ENCODE assay signal across 8 mouse cellular contexts in genomic region chr7:80778958-80779669, GRCm38 (mm10). TPM values are rescaled to one million over a fixed set of nuclear protein-coding genes. Genes with fewer than 3 reads are reported as not detected.
DNase-seq lines count a peak whose midpoint lies in the region; ATAC-seq and TF ChIP-seq lines count a peak whose summit lies in the region.

No protein-coding gene starts in this region.

- H3K4me3 ChIP-seq in hindbrain, embryonic 15.5 days: no peak overlapping the region
- no peak overlapping the region for H3K4me3 ChIP-seq in hindbrain, embryonic 11.5 days (ENCODE audit: low read depth, low read length)
- peak overlapping the region; percentile 44 for H3K4me3 ChIP-seq in gastrocnemius, adult 2 months
- H3K4me3 ChIP-seq in lung, embryonic 16.5 days (ENCODE audit: low read length): no peak overlapping the region

- no peaks in the 10 kb centered on the region for H3K27me3 ChIP-seq in hindbrain, embryonic 15.5 days
- H3K27me3 ChIP-seq in hindbrain, embryonic 11.5 days (ENCODE audit: control insufficient read depth, insufficient read depth, low read length): no peaks in the 10 kb centered on the region
- no peaks in the 10 kb centered on the region for H3K27me3 ChIP-seq in lung, embryonic 16.5 days (ENCODE audit: control insufficient read depth, insufficient read depth, low read depth, low read length)

- peaks cover 3% of the 10 kb centered on the region; the same call in 1 of the 2 replicates for H3K4me1 ChIP-seq in hindbrain, embryonic 15.5 days (replicated peaks)
- H3K4me1 ChIP-seq in hindbrain, embryonic 11.5 days (replicated peaks; ENCODE audit: control insufficient read depth, insufficient read depth, low read length): no peaks in the 10 kb centered on the region
- H3K4me1 ChIP-seq in lung, embryonic 16.5 days (replicated peaks; ENCODE audit: control insufficient read depth, insufficient read depth, low read length): peaks cover 31% of the 10 kb centered on the region

- no peaks in the 10 kb centered on the region for H3K9me3 ChIP-seq in hindbrain, embryonic 15.5 days
- no peaks in the 10 kb centered on the region for H3K9me3 ChIP-seq in hindbrain, embryonic 11.5 days (ENCODE audit: control insufficient read depth, low read length)
- no peaks in the 10 kb centered on the region for H3K9me3 ChIP-seq in lung, embryonic 16.5 days (ENCODE audit: control insufficient read depth, low read length)

- no peak for TF ChIP-seq CTCF in gastrocnemius, adult 2 months (IDR thresholded peaks at IDR 0.05)

- H3K4me2 ChIP-seq in hindbrain, embryonic 15.5 days: no peak overlapping the region
- H3K4me2 ChIP-seq in hindbrain, embryonic 11.5 days (replicated peaks; ENCODE audit: low read depth, low read length): no peak overlapping the region
- H3K4me2 ChIP-seq in lung, embryonic 16.5 days (ENCODE audit: low read depth, low read length): peak overlapping the region; percentile 31

- no peak for ATAC-seq in hindbrain, embryonic 15.5 days (ENCODE audit: low FRiP score, low read depth)
- ATAC-seq in hindbrain, embryonic 11.5 days (ENCODE audit: low FRiP score): no peak
- peak; percentile 85 for ATAC-seq in lung, embryonic 16.5 days (ENCODE audit: low read depth)

- H3K36me3 ChIP-seq in hindbrain, embryonic 15.5 days: no peaks in the 10 kb centered on the region
- no peaks in the 10 kb centered on the region for H3K36me3 ChIP-seq in hindbrain, embryonic 11.5 days (ENCODE audit: control insufficient read depth, insufficient read depth, low read length)
- H3K36me3 ChIP-seq in lung, embryonic 16.5 days (ENCODE audit: control insufficient read depth, insufficient read depth, low read length): no peaks in the 10 kb centered on the region

- no peak for DNase-seq in hindbrain, embryonic 11.5 days (ENCODE audit: low spot score)
- DNase-seq in gastrocnemius, adult 2 months: peak; percentile 63
- peak; percentile 62 for DNase-seq in kidney, adult 18-20 months
- peak; percentile 62 to 73 for DNase-seq in thymus, adult 18-20 months
- DNase-seq in cerebellum, adult 9-11 months: no peak
- DNase-seq in cerebellum, adult 18-20 months: no peak

- H3K27ac ChIP-seq in hindbrain, embryonic 15.5 days (replicated peaks): 0 out of 2 replicates have a peak overlapping the region, but pooled peaks have one; percentile 25
- H3K27ac ChIP-seq in hindbrain, embryonic 11.5 days (ENCODE audit: low read depth, low read length): no peak overlapping the region
- peak overlapping the region; percentile 78 for H3K27ac ChIP-seq in gastrocnemius, adult 2 months
- H3K27ac ChIP-seq in lung, embryonic 16.5 days (ENCODE audit: low read length): peak overlapping the region; percentile 82

- WGBS in hindbrain, embryonic 15.5 days: 88% methylated on average over 12 of the region's 12 CpGs
- WGBS in hindbrain, embryonic 11.5 days: 79% methylated on average over 12 of the region's 12 CpGs
- WGBS in lung, embryonic 16.5 days: 48% methylated on average over 12 of the region's 12 CpGs

- intact Hi-C loops in gastrocnemius, adult 2 months (cut with DNase I): no loop called here

- H3K9ac ChIP-seq in hindbrain, embryonic 15.5 days: no peak overlapping the region
- no peak overlapping the region for H3K9ac ChIP-seq in hindbrain, embryonic 11.5 days (ENCODE audit: low read depth, low read length)
- H3K9ac ChIP-seq in lung, embryonic 16.5 days (ENCODE audit: low read length): peak overlapping the region; percentile 15

RNA-seq across cellular contexts. Expression of gene Iqgap1, which starts 46.7 kb away (rescaled TPM):
- 20.2 and 22.7 TPM in 2 replicates for polyA plus RNA-seq in hindbrain, embryonic 15.5 days (2015; fragmentation: Nextera tagmentation; extraction: Ambion mirVana)
- 27.1 and 29.1 TPM in 2 replicates for polyA plus RNA-seq in hindbrain, embryonic 11.5 days (2014; fragmentation: Nextera tagmentation; extraction: Ambion mirVana)
- 10 to 100 TPM; 14.8 to 16.0 TPM for total RNA-seq in gastrocnemius, adult 2 months (2021)
- 136 and 141 TPM in 2 replicates for polyA plus RNA-seq in lung, embryonic 16.5 days (2015; fragmentation: Nextera tagmentation; extraction: Ambion mirVana)

Comparison
In these comparisons a context has a peak if more than half of its experiments do, and no peak if none do; other contexts are left out.
1. DNase-seq: peak in gastrocnemius, adult 2 months (single experiment), kidney, adult 18-20 months (single experiment) and thymus, adult 18-20 months (2 of 2); none in hindbrain, embryonic 11.5 days (single experiment), cerebellum, adult 9-11 months (single experiment) and cerebellum, adult 18-20 months (0 of 2).